Mouse (Mus musculus) hindbrain, embryonic 10.5 days (tissue): Measurements from ENCODE around the gene Ccdc65. TPM values are rescaled to one million over a fixed set of nuclear protein-coding genes. Genes with fewer than 3 reads are reported as not detected.
A peak's percentile ranks its signal among the peaks of the same experiment; 100 is the strongest.
"Not testable (repeated sequence)": the region's sequence is repeated elsewhere in the genome, so short reads cannot be mapped to it uniquely, and the experiment has no call there.

Experiments
- DNase-seq: peaks from one replicate; pipeline ENCODE4 v3.0.0-alpha.2; 2017; ENCODE audit warnings: low spot score
- H3K27ac ChIP-seq: fragments of 300-500 bp; sonication (generic); 2 replicates; pipeline ENCODE4 v1.5.1; 2016; ENCODE audit warnings: mild to moderate bottlenecking, moderate library complexity
- H3K27me3 ChIP-seq: fragments of 300-500 bp; sonication (generic); 2 replicates; pipeline ENCODE4 v1.6.1; 2016; ENCODE audit warnings: mild to moderate bottlenecking; ENCODE audit not compliant: poor library complexity, insufficient read depth, severe bottlenecking
- H3K36me3 ChIP-seq: fragments of 300-500 bp; sonication (generic); 2 replicates; pipeline ENCODE4 v1.6.1; 2016; ENCODE audit warnings: mild to moderate bottlenecking, moderate library complexity
- H3K4me1 ChIP-seq: fragments of 300-500 bp; sonication (generic); replicated peaks from 2 replicates; pipeline ENCODE4 v1.6.1; 2016; ENCODE audit warnings: mild to moderate bottlenecking
- H3K4me3 ChIP-seq: fragments of 300-500 bp; sonication (generic); 2 replicates; pipeline ENCODE4 v1.5.1; 2016; ENCODE audit warnings: mild to moderate bottlenecking, moderate library complexity
- H3K9me3 ChIP-seq: fragments of 300-500 bp; sonication (generic); 2 replicates; pipeline ENCODE4 v1.6.1; 2016; ENCODE audit warnings: mild to moderate bottlenecking, moderate library complexity
- WGBS: fragments of 180-500 bp; shearing (Covaris S2); methylation state at CpG from one replicate; pipeline ENCODE4 v1.1.7; 2016; 5-methylcytosine and 5-hydroxymethylcytosine counted together
- polyA plus RNA-seq: library from polyadenylated mRNA; unstranded; fragments of >200 nt; fragmentation: Nextera tagmentation; extraction: Ambion mirVana; gene quantifications from 2 replicates; pipeline ENCODE4 v1.2.1, GENCODE M21; 2016

The Ccdc65 gene
- polyA plus RNA-seq, 1 experiment from 2014 or later, result 3.1 TPM

- Histone ChIP-seq H3K4me1 (peaks cover 32% of the 10 kb centered on the region), H3K27ac (no peak overlapping the region), H3K9me3 (no peaks in the 10 kb centered on the region), H3K27me3 (peaks cover 36% of the 10 kb centered on the region), H3K36me3 (peaks cover 6% of the 10 kb centered on the region; the same call in 1 of the 2 replicates), H3K4me3 (no peak overlapping the region)
- DNase-seq, result no peak
- 75% methylated on average over 7 of the region's 7 CpGs for WGBS
Observed at GRCm38 (mm10) chr15:98729791-98730545, 22.0 kb downstream of the Ccdc65 start.

GRCm38 (mm10) chr15:98730790-98731189 lies 22.8 kb downstream of the Ccdc65 start:
- Histone ChIP-seq H3K27me3 (peaks cover 31% of the 10 kb centered on the region), H3K9me3 (no peaks in the 10 kb centered on the region), H3K4me1 (peaks cover 32% of the 10 kb centered on the region), H3K4me3 (no peak overlapping the region), H3K27ac (no peak overlapping the region), H3K36me3 (peaks cover 15% of the 10 kb centered on the region)
- WGBS, result 90% methylated on average over 6 of the region's 6 CpGs
- DNase-seq, result no peak

- 68% methylated on average over 8 of the region's 8 CpGs for WGBS
- Histone ChIP-seq H3K9me3 (no peaks in the 10 kb centered on the region), H3K36me3 (peaks cover 27% of the 10 kb centered on the region), H3K4me1 (peaks cover 22% of the 10 kb centered on the region), H3K27ac (no peak overlapping the region), H3K27me3 (peaks cover 20% of the 10 kb centered on the region), H3K4me3 (no peak overlapping the region)
- DNase-seq, result no peak
Observed at GRCm38 (mm10) chr15:98732006-98732531, 24.1 kb downstream of the Ccdc65 start.

- Histone ChIP-seq H3K36me3 (peaks cover 40% of the 10 kb centered on the region), H3K27ac (no peak overlapping the region), H3K4me3 (no peak overlapping the region), H3K4me1 (peaks cover 9% of the 10 kb centered on the region), H3K9me3 (no peaks in the 10 kb centered on the region), H3K27me3 (peaks cover 15% of the 10 kb centered on the region)
- no peak for DNase-seq
- 81% methylated on average over 6 of the region's 6 CpGs for WGBS
Observed at GRCm38 (mm10) chr15:98733370-98733769, 25.4 kb downstream of the Ccdc65 start.

GRCm38 (mm10) chr15:98733976-98734566 lies 26.1 kb downstream of the Ccdc65 start:
- no peak overlapping the region for H3K27ac ChIP-seq
- H3K36me3 ChIP-seq, result peaks cover 47% of the 10 kb centered on the region
- H3K9me3 ChIP-seq, result no peaks in the 10 kb centered on the region
- H3K4me1 ChIP-seq, result peaks cover 7% of the 10 kb centered on the region; the same call in 1 of the 2 replicates
- no peak overlapping the region for H3K4me3 ChIP-seq
- H3K27me3 ChIP-seq, result peaks cover 9% of the 10 kb centered on the region
- 86% methylated on average over 5 of the region's 5 CpGs for WGBS
- DNase-seq, result no peak

- Histone ChIP-seq H3K9me3 (no peaks in the 10 kb centered on the region), H3K27me3 (no peaks in the 10 kb centered on the region), H3K36me3 (peaks cover 71% of the 10 kb centered on the region), H3K4me3 (no peak overlapping the region), H3K4me1 (peaks cover 7% of the 10 kb centered on the region; the same call in 1 of the 2 replicates), H3K27ac (no peak overlapping the region)
- 94% methylated on average over 10 of the region's 10 CpGs for WGBS
- DNase-seq, result no peak
Observed at GRCm38 (mm10) chr15:98736521-98736920, 28.5 kb downstream of the Ccdc65 start.

GRCm38 (mm10) chr15:98737881-98738280 lies 29.9 kb downstream of the Ccdc65 start:
- Histone ChIP-seq H3K36me3 (peaks cover 85% of the 10 kb centered on the region), H3K27ac (no peak overlapping the region), H3K9me3 (no peaks in the 10 kb centered on the region), H3K4me1 (no peaks in the 10 kb centered on the region), H3K4me3 (no peak overlapping the region), H3K27me3 (no peaks in the 10 kb centered on the region)
- DNase-seq, result no peak

GRCm38 (mm10) chr15:98738796-98739195 lies 30.8 kb downstream of the Ccdc65 start:
- H3K36me3 ChIP-seq, result peaks cover 93% of the 10 kb centered on the region
- no peaks in the 10 kb centered on the region for H3K27me3 ChIP-seq
- no peaks in the 10 kb centered on the region for H3K9me3 ChIP-seq
- no peaks in the 10 kb centered on the region for H3K4me1 ChIP-seq
- 65% methylated on average over 4 of the region's 4 CpGs for WGBS
- H3K4me3 ChIP-seq, result no peak overlapping the region
- peak; percentile 13 for DNase-seq
- H3K27ac ChIP-seq, result no peak overlapping the region

GRCm38 (mm10) chr15:98740219-98740618 lies 32.2 kb downstream of the Ccdc65 start:
- Histone ChIP-seq H3K36me3 (peaks cover 95% of the 10 kb centered on the region), H3K27ac (no peak overlapping the region), H3K27me3 (no peaks in the 10 kb centered on the region), H3K4me1 (no peaks in the 10 kb centered on the region), H3K9me3 (no peaks in the 10 kb centered on the region), H3K4me3 (no peak overlapping the region)
- DNase-seq, result no peak
- 89% methylated on average over 8 of the region's 8 CpGs for WGBS

GRCm38 (mm10) chr15:98742766-98743428 lies 34.9 kb downstream of the Ccdc65 start:
- Histone ChIP-seq H3K4me3 (no peak overlapping the region), H3K36me3 (peaks cover 69% of the 10 kb centered on the region), H3K27me3 (no peaks in the 10 kb centered on the region), H3K4me1 (no peaks in the 10 kb centered on the region), H3K9me3 (no peaks in the 10 kb centered on the region), H3K27ac (no peak overlapping the region)
- WGBS, result 89% methylated on average over 8 of the region's 8 CpGs
- no peak for DNase-seq

GRCm38 (mm10) chr15:98743863-98744262 lies 35.9 kb downstream of the Ccdc65 start:
- WGBS, result 86% methylated on average over 3 of the region's 3 CpGs
- DNase-seq, result not testable (repeated sequence)

GRCm38 (mm10) chr15:98746344-98746965 lies 38.4 kb downstream of the Ccdc65 start:
- 91% methylated on average over 10 of the region's 10 CpGs for WGBS
- H3K36me3 ChIP-seq, result peaks cover 56% of the 10 kb centered on the region

More at GRCm38 (mm10) chr15:98743863-98744262, 35.9 kb downstream of the Ccdc65 start:
- H3K36me3 ChIP-seq, result peaks cover 63% of the 10 kb centered on the region
- not testable (repeated sequence) for H3K27ac ChIP-seq, H3K4me3 ChIP-seq, H3K4me1 ChIP-seq, H3K9me3 ChIP-seq, H3K27me3 ChIP-seq

More at GRCm38 (mm10) chr15:98746344-98746965, 38.4 kb downstream of the Ccdc65 start:
- Histone ChIP-seq H3K4me3 (no peak overlapping the region), H3K4me1 (no peaks in the 10 kb centered on the region), H3K27me3 (no peaks in the 10 kb centered on the region), H3K27ac (no peak overlapping the region), H3K9me3 (no peaks in the 10 kb centered on the region)
- no peak for DNase-seq
